Mouse (Mus musculus) brown adipose tissue, adult 24 weeks (tissue): ENCODE measurements around the gene Olfr314. TPM values are rescaled to one million over a fixed set of nuclear protein-coding genes. Genes with fewer than 3 reads are reported as not detected.
"Not testable (repeated sequence)": the region's sequence is repeated elsewhere in the genome, so short reads cannot be mapped to it uniquely, and the experiment has no call there.

Source experiments
- H3K27ac ChIP-seq: fragments of 200-500 bp; replicated peaks from 2 replicates; pipeline ENCODE4 v1.5.1; 2012; ENCODE audit warnings: low read depth, mild to moderate bottlenecking, low read length
- H3K4me1 ChIP-seq: fragments of 200-500 bp; 2 replicates; pipeline ENCODE4 v1.6.1; 2012; ENCODE audit warnings: low read length, mixed read lengths; ENCODE audit not compliant: control insufficient read depth, insufficient read depth, insufficient read length
- H3K4me3 ChIP-seq: fragments of 200-500 bp; 2 replicates; pipeline ENCODE4 v1.5.1; 2012; ENCODE audit warnings: low read depth, mild to moderate bottlenecking, low read length, moderate library complexity; ENCODE audit not compliant: insufficient read depth
- polyA plus RNA-seq: library from polyadenylated mRNA; stranded (reverse); fragments of >200 nt; gene quantifications from 2 replicates; pipeline ENCODE4 v1.2.4, GENCODE M21; 2012; ENCODE audit not compliant: missing spikeins, insufficient read depth, insufficient read length

Olfr314 gene
- polyA plus RNA-seq = not detected in 2 replicates

- H3K4me3 ChIP-seq = no peak within 1 kb of the TSS
- no peaks in the 10 kb centered on the region for H3K4me1 ChIP-seq
- no peak within 1 kb of the TSS for H3K27ac ChIP-seq
These were observed at the start of gene Olfr314 for GRCm38 (mm10) chr11:58782480-58783089. Gene Olfr314 (plus strand): TSS chr11:58782952.

DNA sequence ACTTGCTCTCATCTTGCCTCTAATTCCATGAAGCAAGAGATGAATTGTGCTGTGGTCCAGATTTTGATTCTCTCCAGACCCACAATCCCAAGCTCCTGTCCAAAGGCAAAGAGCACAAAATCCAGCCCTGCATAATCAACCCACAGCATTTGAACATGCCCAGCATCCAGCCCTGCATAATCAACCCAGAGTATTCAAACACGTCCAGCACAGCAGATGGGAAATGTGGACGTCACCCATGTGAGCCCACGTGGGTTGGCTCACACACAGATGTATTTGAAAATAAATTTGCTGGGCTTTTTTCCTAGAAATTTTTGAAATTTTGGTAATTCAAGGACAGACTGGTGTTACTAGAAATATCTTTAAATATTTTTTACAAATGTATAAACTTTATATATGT is 49.4 kb upstream of the Olfr314 start:
- Histone ChIP-seq H3K27ac (no peak overlapping the region), H3K4me3 (no peak overlapping the region), H3K4me1 (no peaks in the 10 kb centered on the region)

- no peak within 1 kb of the TSS for H3K4me3 ChIP-seq
- no peak within 1 kb of the TSS for H3K27ac ChIP-seq
- H3K4me1 ChIP-seq = no peaks in the 10 kb centered on the region
These were observed 43.9 kb upstream of the Olfr314 start, which contains the start of gene Olfr317 for GRCm38 (mm10) chr11:58738792-58739262. Gene Olfr317 (minus strand): TSS chr11:58739212.

GRCm38 (mm10) chr11:58751096-58751495 is 31.7 kb upstream of the Olfr314 start:
- not testable (repeated sequence) for H3K4me1 ChIP-seq

GRCm38 (mm10) chr11:58752434-58752833 is 30.3 kb upstream of the Olfr314 start, which contains the start of gene Olfr316:
Gene Olfr316 (plus strand): TSS chr11:58752734.
- no peaks in the 10 kb centered on the region for H3K4me1 ChIP-seq
- no peak within 1 kb of the TSS for H3K27ac ChIP-seq
- H3K4me3 ChIP-seq = no peak within 1 kb of the TSS

More at GRCm38 (mm10) chr11:58751096-58751495, 31.7 kb upstream of the Olfr314 start:
- H3K27ac ChIP-seq, H3K4me3 ChIP-seq: not testable (repeated sequence)

DNA sequence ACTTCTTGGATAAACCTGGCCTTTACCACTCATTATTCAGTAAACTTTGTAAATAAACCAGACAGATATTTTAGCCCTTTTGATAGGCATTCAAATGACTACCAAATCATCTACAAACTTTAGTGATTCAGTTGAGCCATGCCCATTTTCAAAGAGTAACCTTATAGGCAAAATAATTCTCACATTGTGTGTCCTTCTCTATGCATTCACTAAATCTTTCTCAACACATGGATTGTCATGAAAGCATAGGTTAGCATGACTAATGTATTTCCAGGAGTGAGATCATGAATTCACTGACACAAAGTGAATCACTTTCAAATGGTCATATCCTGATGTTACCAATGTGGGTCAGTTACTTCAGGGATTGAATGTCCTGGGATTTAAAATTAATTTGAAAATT is 9.9 kb upstream of the Olfr314 start, which contains the start of gene Olfr315:
TSS of gene Olfr315 (plus strand) at position 301 of the 400 bp plus-strand sequence.
- Histone ChIP-seq H3K4me1 (no peaks in the 10 kb centered on the region), H3K27ac (no peak within 1 kb of the TSS), H3K4me3 (no peak within 1 kb of the TSS)

DNA sequence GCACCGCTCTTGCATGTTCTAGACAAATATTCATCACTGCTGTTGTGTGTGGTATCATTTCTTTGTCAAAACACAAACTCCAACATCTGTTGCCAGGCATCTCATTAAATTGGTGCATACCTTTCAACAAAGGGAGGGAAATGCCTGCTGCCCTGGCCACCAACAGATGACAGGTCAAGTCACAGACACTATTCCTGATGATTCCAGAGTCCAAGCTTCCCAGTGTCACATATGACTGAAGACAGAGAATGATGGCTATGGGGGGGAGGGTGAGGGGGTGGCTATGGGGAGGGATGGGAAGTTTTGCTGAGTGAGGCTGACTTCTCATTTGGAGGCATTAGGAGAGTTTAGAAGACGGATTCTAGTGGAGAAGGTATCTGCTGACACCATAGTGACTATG is 1.4 kb downstream of the Olfr314 start:
- Histone ChIP-seq H3K4me3 (no peak overlapping the region), H3K4me1 (no peaks in the 10 kb centered on the region)

GRCm38 (mm10) chr11:58787651-58788050 is 4.9 kb downstream of the Olfr314 start:
- Histone ChIP-seq H3K27ac (no peak overlapping the region), H3K4me3 (no peak overlapping the region), H3K4me1 (no peaks in the 10 kb centered on the region)

More for the DNA sequence above, 1.4 kb downstream of the Olfr314 start:
- H3K27ac ChIP-seq = no peak overlapping the region

GRCm38 (mm10) chr11:58788346-58788745 is 5.6 kb downstream of the Olfr314 start:
- H3K4me3 ChIP-seq = no peak overlapping the region
- H3K27ac ChIP-seq = no peak overlapping the region
- no peaks in the 10 kb centered on the region for H3K4me1 ChIP-seq

DNA sequence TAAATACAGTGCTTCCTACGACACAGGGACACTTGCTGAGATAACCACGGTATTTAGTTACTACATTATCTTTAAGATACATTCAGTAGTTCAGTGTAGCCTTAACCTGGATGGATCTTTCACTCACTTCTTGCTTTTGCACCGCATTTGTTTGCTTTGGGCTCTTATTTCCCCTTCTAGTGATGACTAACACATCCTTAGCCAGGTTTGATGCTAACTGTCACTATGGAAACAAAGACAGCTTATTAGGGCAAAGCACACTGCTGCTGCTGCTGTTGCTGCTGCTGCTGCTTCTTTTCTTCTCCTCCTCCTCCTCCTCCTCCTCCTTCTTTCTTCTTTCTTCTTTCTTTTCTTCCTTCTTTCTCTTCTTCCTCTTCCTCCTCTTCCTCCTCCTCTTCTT is 6.8 kb downstream of the Olfr314 start:
- H3K4me3 ChIP-seq = no peak overlapping the region
- no peak overlapping the region for H3K27ac ChIP-seq
- no peaks in the 10 kb centered on the region for H3K4me1 ChIP-seq

DNA sequence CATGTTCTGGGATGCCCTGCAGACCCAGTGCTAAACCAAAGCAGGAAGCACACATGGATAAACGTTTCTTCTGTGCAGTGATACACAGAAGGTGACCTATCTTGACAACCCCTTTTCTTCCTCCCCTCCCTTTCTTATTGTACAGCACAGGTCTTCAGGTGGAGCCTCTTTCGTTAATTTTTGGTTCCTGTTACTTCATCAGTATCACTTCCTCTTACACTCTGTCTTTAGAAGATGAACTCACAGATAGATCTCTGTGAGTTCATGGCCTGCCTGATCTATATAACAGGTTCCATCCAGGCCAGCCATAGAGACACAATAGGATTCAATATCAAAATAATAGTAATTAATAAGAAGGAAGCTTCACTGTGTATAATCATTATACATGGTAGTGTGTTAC is 7.3 kb downstream of the Olfr314 start:
- Histone ChIP-seq H3K4me1 (no peaks in the 10 kb centered on the region), H3K4me3 (no peak overlapping the region), H3K27ac (no peak overlapping the region)

- H3K4me1 ChIP-seq = no peaks in the 10 kb centered on the region
- no peak overlapping the region for H3K27ac ChIP-seq
- H3K4me3 ChIP-seq = no peak overlapping the region
These were observed 7.9 kb downstream of the Olfr314 start for GRCm38 (mm10) chr11:58790646-58791045.

DNA sequence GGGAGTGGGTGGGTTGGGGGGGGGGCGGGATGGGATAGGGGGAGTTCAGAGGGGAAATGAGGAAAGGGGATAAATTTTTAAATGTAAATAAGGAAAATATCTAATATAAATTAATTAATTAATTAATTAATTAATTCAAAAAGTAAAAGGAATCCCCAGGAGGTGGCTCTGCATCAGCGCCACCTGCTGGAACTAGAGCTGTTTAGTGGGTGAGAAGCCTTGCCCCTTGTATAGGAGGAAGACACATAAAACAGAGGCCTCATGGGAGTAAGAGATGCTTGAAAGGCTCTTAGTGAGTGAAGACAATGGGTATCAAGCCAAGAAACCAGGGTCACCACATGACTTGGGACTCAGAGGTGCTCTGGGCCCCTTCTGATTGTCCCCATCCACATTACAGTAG is 13.1 kb downstream of the Olfr314 start:
- H3K4me3 ChIP-seq = no peak overlapping the region

GRCm38 (mm10) chr11:58796850-58797249 is 14.1 kb downstream of the Olfr314 start:
- Histone ChIP-seq H3K27ac (no peak overlapping the region), H3K4me1 (no peaks in the 10 kb centered on the region), H3K4me3 (no peak overlapping the region)

More for the DNA sequence above, 13.1 kb downstream of the Olfr314 start:
- Histone ChIP-seq H3K4me1 (no peaks in the 10 kb centered on the region), H3K27ac (no peak overlapping the region)

- H3K27ac ChIP-seq = no peak overlapping the region
- no peaks in the 10 kb centered on the region for H3K4me1 ChIP-seq
- H3K4me3 ChIP-seq = no peak overlapping the region
These were observed 17.0 kb downstream of the Olfr314 start for GRCm38 (mm10) chr11:58799747-58800146.

DNA sequence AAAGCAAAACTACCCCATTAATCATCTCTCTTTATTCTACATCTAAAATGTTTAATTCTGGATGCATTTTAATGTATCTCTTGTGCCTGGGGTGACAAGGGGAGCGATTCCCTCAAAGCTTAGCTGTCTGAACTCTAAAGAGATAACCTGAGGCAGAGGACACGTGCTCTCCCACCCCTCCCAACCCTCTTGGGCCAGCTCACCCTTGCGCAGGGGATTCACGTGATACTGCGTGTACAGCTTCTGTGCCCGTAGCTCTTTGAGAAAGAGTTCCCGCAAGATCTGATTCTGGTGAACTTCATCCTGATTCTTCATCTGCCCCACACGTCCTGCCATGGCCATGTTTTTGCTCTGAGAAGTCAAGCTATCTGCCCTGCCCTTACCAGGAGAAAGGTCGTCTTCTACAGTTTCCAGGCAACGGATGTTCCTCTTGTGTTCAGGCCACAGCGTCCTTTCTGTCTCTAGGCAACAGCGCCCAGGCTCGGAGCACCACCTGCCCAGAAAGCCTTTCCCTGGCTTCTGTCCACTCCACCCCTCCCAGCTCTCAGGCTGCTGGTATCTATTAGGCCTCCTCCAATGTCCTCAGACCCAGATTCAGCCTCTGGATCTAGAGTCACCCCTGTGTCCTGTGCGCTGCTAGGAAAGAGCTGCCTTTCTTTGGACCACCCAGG is 18.9 kb downstream of the Olfr314 start, which contains the start of gene Fam183b:
TSS of gene Fam183b (minus strand) at position 403 of the 671 bp plus-strand sequence.
- Histone ChIP-seq H3K27ac (no peak within 1 kb of the TSS), H3K4me3 (no peak within 1 kb of the TSS), H3K4me1 (no peaks in the 10 kb centered on the region)
